Mouse (Mus musculus) macrophage (primary cell): ENCODE results near the gene Pigc. TPM values are rescaled to one million over a fixed set of nuclear protein-coding genes. Genes with fewer than 3 reads are reported as not detected.

Experiments used
- H3K27ac ChIP-seq: fragments of 350-480 bp; formaldehyde crosslinking; 2 replicates; pipeline ENCODE4 v1.9.0; 2021
- H3K36me3 ChIP-seq: fragments of 350-480 bp; formaldehyde crosslinking; 2 replicates; pipeline ENCODE4 v1.9.0; 2021; ENCODE audit errors: inconsistent target
- H3K4me3 ChIP-seq: fragments of 350-480 bp; formaldehyde crosslinking; 2 replicates; pipeline ENCODE4 v1.9.0; 2021; ENCODE audit errors: inconsistent target
- H3K79me2 ChIP-seq: fragments of 350-480 bp; formaldehyde crosslinking; 2 replicates; pipeline ENCODE4 v1.9.0; 2021; ENCODE audit errors: inconsistent target
- WGBS: methylation state at CpG from one replicate; pipeline ENCODE4 v1.1.7; 2026; ENCODE audit warnings: inconsistent platforms; ENCODE audit not compliant: missing documents; 5-methylcytosine and 5-hydroxymethylcytosine counted together
- polyA plus RNA-seq: library from polyadenylated mRNA; stranded (reverse); fragments of 250-400 nt; gene quantifications from 3 replicates; pipeline ENCODE4 v1.2.4, GENCODE M21; 2018; ENCODE audit warnings: inconsistent platforms

Pigc gene
- polyA plus RNA-seq, 1 experiment from 2014 or later, result 11.5 TPM

DNA sequence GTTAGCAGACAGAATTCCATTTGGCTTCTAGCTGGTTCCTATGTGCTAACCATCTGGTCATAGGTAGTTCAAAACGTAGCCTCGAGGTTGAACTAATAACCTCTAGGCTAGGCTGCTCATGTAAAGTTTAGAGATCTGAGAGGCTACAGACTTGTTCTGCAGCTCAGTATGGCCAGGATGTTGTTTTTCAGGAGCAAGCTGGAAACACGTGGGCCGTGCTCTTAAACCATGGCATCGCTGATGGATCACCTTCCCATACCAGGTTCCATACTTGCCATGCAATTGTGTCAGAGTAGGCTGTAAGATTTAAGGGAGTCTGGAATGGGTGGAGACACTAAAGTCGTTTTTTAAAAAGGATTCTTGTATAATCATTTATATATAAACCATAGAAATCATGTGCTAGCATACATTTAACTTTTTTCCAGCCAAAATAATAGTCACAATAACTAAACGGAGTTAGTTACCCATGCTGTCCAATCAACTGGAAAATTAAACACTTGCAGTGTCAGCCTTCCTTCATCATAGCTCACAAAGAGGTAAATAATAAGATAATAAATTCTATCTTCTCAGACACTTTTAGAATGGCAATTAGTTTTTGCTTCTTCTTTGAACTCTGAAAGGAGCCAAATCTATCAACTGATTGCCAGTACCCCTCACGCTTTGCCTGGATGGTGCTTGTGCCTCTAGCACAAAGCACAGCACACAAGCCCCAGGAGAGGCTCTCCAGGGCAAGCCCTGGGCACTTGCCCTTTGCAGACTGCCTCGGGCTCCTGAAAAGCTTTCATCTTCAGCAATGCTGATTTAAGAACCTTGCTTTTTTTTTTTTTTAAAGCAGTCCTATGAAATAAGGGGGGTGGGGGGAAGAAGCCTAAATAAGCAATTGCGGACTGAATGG, 21.9 kb downstream of the Pigc start:
- Histone ChIP-seq H3K27ac (no peak overlapping the region), H3K36me3 (no peaks in the 10 kb centered on the region), H3K4me3 (no peak overlapping the region), H3K79me2 (no peaks in the 10 kb centered on the region)
- 93% methylated on average over 8 of the region's 10 CpGs for WGBS

- Histone ChIP-seq H3K36me3 (no peaks in the 10 kb centered on the region), H3K27ac (no peak overlapping the region), H3K79me2 (no peaks in the 10 kb centered on the region), H3K4me3 (no peak overlapping the region)
- 98% methylated on average over 11 of the region's 11 CpGs for WGBS
Measured at GRCm38 (mm10) chr1:161991846-161992245, 22.9 kb downstream of the Pigc start.

DNA sequence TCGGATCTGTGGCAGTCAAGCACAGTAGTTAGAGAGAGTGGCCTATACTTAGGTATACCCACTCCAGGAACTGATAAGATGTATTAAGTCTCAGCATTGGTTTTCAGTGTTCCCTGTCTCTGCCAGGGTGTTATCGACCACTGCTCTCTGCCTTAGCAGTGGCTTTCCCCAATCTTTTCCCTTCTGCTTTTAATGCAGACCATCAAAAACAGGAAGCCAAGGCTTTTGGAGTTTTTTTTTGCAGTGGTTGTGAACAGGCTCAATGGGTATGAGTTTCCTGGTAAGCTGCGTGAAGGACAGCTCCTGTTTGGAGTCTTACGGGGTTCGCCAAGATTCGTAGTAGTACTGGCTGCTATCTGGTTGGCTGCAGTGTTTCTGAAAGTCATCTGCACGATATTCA, 23.4 kb downstream of the Pigc start:
- 32% methylated on average over 7 of the region's 7 CpGs for WGBS

DNA sequence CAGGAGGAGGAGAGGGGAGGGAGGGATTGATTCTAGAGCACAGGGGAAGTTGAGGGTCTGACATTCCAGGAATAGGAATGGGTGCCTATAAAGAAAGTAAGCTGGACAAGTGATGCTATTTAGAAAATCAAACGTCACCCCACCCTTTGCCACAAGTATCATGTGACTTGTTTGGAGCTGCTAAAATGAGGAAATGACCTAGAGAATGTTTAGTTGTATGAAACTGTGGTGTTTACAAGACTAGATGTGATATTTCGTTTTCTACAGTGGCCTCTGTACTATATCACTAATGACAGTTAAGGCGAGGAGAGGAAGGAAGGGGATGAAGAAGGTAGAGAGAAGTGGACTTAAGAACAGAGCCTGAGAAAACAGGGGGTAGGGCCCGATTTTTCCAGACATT, 29.8 kb downstream of the Pigc start:
- Histone ChIP-seq H3K36me3 (no peaks in the 10 kb centered on the region), H3K4me3 (no peak overlapping the region; the same call in 1 of the 2 replicates), H3K79me2 (no peaks in the 10 kb centered on the region), H3K27ac (peak overlapping the region; percentile 82)
- 3% methylated on average over 4 of the region's 4 CpGs for WGBS

More for the DNA sequence above, 23.4 kb downstream of the Pigc start:
- no peaks in the 10 kb centered on the region for H3K79me2 ChIP-seq
- H3K4me3 ChIP-seq, result no peak overlapping the region
- H3K36me3 ChIP-seq, result no peaks in the 10 kb centered on the region
- no peak overlapping the region for H3K27ac ChIP-seq

DNA sequence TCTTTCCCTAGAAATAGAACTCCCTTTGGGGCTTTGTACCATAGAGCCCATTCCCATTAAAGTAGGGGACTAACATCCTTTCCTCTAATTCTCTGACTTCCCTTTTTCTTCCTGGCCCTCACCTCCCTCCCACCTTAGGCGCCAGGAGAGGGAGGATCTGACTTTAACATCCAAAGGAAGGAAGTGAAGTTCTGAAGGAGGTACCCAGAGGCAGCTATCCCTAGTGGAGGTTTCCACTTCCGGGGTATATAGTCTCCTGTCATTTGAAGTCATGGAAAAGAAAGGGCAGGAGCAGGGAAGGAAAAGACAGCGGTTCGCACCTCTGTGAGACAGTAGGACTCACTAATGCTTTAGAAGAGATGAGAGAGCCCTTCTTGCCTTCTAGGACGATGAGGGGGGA, 30.4 kb downstream of the Pigc start:
- peak overlapping the region; percentile 82 for H3K27ac ChIP-seq
- no peaks in the 10 kb centered on the region for H3K79me2 ChIP-seq
- no peak overlapping the region for H3K4me3 ChIP-seq
- 36% methylated on average over 5 of the region's 5 CpGs for WGBS
- H3K36me3 ChIP-seq, result no peaks in the 10 kb centered on the region

DNA sequence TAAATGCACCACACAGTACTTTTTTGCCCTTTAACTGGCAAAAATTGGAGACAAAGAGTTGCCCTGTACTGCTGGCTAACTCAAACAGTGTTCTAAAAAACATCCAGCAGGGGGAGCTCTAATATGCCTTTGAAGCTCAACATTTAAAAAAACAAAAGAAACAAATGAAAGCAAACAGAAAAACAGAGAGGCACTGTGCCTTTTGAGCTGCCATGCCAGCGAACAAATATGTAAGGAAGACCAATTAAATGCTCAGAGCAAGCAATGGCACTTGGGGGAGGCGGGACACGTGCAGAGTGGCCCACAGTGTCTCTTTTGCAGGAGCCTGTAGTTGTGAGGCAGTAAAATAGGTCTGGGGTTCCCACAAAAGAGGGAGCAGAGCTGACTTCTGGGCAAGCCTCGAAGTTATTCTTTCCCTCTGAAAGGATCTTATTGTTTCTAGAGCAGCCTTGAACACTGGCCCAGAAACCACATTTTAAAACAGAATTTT, 30.9 kb downstream of the Pigc start:
- H3K36me3 ChIP-seq, result no peaks in the 10 kb centered on the region
- peak overlapping the region; percentile 82 for H3K27ac ChIP-seq
- no peak overlapping the region for H3K4me3 ChIP-seq
- no peaks in the 10 kb centered on the region for H3K79me2 ChIP-seq
- WGBS, result 16% methylated on average over 4 of the region's 4 CpGs

DNA sequence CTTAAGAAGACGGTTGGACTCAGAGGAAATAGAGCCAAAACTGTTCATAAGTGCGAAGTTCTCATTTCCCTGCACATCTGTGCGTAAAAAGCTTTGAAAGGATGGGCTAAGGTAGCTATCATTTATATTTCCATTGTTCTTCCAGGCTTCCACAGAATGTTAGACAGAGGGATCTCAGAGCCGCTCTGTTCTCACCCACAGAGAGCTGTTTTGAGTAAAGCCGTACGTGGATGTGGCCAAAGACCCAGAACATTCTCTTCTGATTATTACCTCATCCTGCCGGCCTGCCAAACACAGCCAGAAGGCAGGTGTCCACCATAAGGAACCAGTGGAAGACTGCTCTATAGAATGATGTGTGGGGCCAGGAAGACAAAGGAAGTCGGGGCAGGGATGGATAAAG, 32.3 kb downstream of the Pigc start:
- WGBS, result 88% methylated on average over 7 of the region's 8 CpGs
- H3K79me2 ChIP-seq, result no peaks in the 10 kb centered on the region
- H3K36me3 ChIP-seq, result no peaks in the 10 kb centered on the region
- H3K4me3 ChIP-seq, result no peak overlapping the region
- no peak overlapping the region for H3K27ac ChIP-seq

DNA sequence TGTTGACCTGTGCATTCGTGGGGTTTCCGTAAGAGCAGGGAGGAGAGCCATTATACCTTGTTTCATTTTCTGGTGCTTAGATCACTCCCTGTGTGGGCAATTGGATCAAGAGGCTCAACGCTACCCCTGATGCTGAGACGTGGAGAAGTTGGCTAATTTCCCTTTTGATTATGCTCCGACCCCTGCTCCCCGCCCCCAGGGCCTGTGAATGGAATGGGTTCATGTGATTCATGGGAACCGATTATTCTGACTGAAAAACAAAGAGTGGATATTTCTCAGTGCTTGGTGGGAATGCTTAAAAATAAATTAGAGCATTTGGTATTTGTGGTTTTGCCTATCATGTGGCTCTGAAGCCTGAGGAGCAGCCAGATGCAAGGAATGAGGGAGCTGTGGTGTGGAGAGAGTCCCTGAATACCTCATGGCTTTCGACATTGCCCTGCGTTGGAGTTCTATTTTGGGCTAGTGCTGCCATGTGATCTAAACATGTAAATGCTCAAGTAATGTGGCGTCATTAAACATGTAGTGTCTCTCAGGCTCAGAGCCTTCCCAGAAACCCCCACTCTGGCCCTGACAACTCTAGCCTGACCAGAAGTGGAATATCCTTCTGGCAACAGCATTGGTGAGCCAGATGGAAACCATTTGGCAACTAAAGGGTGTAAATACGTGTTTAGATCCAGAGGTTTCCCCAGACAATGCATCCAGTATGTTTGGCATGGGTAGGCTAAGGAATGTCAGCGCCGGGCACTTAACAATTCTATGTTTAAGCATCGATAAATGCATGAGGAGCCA, 34.9 kb downstream of the Pigc start:
- H3K27ac ChIP-seq, result no peak overlapping the region
- H3K36me3 ChIP-seq, result no peaks in the 10 kb centered on the region
- WGBS, result 74% methylated on average over 14 of the region's 14 CpGs
- H3K4me3 ChIP-seq, result no peak overlapping the region
- no peaks in the 10 kb centered on the region for H3K79me2 ChIP-seq

DNA sequence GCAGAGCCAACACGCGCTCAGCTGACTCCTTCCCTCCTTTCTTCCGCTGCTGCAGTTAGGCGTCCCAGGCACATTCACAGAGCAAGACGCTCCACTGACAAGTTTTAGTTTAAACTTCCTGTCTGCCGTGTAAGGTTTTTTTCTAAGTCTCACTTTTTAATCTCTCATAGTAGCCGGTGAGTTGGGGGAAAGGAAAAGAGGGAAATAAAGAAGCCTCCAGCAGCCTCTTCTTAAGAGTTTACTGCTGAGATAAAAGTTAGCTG, 35.5 kb downstream of the Pigc start:
- Histone ChIP-seq H3K79me2 (no peaks in the 10 kb centered on the region), H3K36me3 (no peaks in the 10 kb centered on the region), H3K4me3 (no peak overlapping the region), H3K27ac (no peak overlapping the region)
- WGBS, result 48% methylated on average over 7 of the region's 7 CpGs

DNA sequence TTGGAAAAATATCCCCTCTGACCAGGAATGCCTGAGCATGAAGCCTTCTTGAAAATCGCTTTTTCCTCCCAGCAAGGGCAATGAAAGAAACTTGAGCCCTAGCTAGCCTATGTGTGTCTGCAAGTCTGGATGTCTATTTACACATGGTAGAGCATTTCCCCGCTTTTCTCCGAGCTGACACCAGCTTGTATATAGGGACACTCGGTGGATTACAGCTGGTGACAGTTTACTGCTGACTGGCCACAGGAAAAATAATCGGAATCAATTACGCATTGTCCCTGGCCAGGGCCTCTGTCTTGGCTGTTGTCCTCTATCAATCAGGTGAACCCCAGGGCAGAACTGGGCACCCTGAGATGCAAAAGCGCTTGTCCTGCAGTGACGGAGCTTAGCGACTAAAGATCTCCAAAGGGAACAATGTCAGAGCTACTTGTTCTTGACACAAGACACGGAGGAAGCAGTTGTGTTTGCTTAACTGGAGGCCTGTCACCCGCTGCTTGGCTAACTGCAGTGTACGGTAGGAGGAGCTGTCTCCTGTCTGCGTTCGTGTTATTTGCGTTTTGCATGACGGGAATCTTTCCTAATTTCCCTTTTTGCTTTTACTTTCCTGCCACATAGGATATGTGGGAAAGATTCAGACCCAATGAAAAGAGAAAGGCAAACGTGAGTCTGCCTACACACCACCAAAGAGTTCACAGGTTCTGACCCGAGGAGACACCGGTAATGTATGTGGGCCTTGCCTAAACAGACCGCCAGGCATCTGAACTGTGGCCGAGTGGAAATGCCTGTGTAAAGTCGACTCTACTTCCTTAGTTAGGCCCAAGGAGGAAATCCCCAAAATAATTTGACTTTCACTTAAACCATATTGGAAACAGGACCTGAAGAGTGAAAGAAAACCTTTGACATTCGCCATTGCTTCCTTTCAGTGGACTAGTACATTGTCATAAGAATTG, 36.1 kb downstream of the Pigc start:
- WGBS, result 27% methylated on average over 23 of the region's 23 CpGs
- H3K36me3 ChIP-seq, result no peaks in the 10 kb centered on the region
- H3K79me2 ChIP-seq, result no peaks in the 10 kb centered on the region
- H3K4me3 ChIP-seq, result peak overlapping the region; percentile 8; the same call in 1 of the 2 replicates
- peak overlapping the region; percentile 55 for H3K27ac ChIP-seq

- WGBS, result 42% methylated on average over 9 of the region's 9 CpGs
- no peaks in the 10 kb centered on the region for H3K36me3 ChIP-seq
- H3K4me3 ChIP-seq, result no peak overlapping the region
- no peaks in the 10 kb centered on the region for H3K79me2 ChIP-seq
- no peak overlapping the region for H3K27ac ChIP-seq
Measured at GRCm38 (mm10) chr1:162006109-162006508, 37.1 kb downstream of the Pigc start.

GRCm38 (mm10) chr1:162008208-162008607, 39.2 kb downstream of the Pigc start:
- 87% methylated on average over 4 of the region's 4 CpGs for WGBS
- no peak overlapping the region for H3K27ac ChIP-seq
- H3K4me3 ChIP-seq, result no peak overlapping the region
- no peaks in the 10 kb centered on the region for H3K36me3 ChIP-seq
- no peaks in the 10 kb centered on the region for H3K79me2 ChIP-seq

- Histone ChIP-seq H3K36me3 (no peaks in the 10 kb centered on the region), H3K79me2 (no peaks in the 10 kb centered on the region), H3K4me3 (no peak overlapping the region), H3K27ac (no peak overlapping the region)
- WGBS, result 79% methylated on average over 8 of the region's 8 CpGs
Measured at GRCm38 (mm10) chr1:162008631-162009067, 39.7 kb downstream of the Pigc start.

GRCm38 (mm10) chr1:162009086-162009485, 40.1 kb downstream of the Pigc start:
- H3K79me2 ChIP-seq, result no peaks in the 10 kb centered on the region
- no peak overlapping the region for H3K27ac ChIP-seq
- H3K4me3 ChIP-seq, result no peak overlapping the region
- H3K36me3 ChIP-seq, result no peaks in the 10 kb centered on the region
- WGBS, result 94% methylated on average over 8 of the region's 8 CpGs
